Mouse (Mus musculus): ENCODE measurements at regions not wholly inside any gene's neighbourhood (a gene's known extent, or its start where the extent isn't known, plus 50 kb on each side); places are given as distances from the start of the nearest gene placed in this dataset.

- Histone ChIP-seq H3K9me3 (ENCODE audit: control insufficient read depth, low read length) (no peaks in the 10 kb centered on the region), H3K4me3 (ENCODE audit: insufficient read depth in 1 of 2, low read depth in 2 of 2, low read length in 2 of 2) (no peak overlapping the region), H3K4me1 (replicated peaks; ENCODE audit: control insufficient read depth in 2 of 2, insufficient read depth in 2 of 2, low read length in 1 of 2) (no peaks in the 10 kb centered on the region), H3K9ac (replicated peaks) (no peak overlapping the region), H3K27me3 (ENCODE audit: control insufficient read depth, insufficient read depth, low read length) (no peaks in the 10 kb centered on the region), H3K27ac (no peak overlapping the region), H3K36me3 (replicated peaks; ENCODE audit: control insufficient read depth, insufficient read depth, low read depth) (no peaks in the 10 kb centered on the region), H3K4me2 (ENCODE audit: low read depth) (no peak overlapping the region)
- 60% methylated on average over 7 of the region's 7 CpGs for WGBS (ENCODE audit: insufficient replicate concordance)
- TF ChIP-seq EP300 (IDR thresholded peaks at IDR 0.05; ENCODE audit: low read depth) (no peak), CTCF (IDR thresholded peaks at IDR 0.05; ENCODE audit: low read depth) (no peak)
- ATAC-seq (ENCODE audit: insufficient read depth): no peak
- no peak for DNase-seq (ENCODE audit: low read depth in 3 of 3, low spot score in 3 of 3)
These were observed 54.0 kb upstream of the Spred2 start for GRCm38 (mm10) chr11:19870136-19870535.

DNA sequence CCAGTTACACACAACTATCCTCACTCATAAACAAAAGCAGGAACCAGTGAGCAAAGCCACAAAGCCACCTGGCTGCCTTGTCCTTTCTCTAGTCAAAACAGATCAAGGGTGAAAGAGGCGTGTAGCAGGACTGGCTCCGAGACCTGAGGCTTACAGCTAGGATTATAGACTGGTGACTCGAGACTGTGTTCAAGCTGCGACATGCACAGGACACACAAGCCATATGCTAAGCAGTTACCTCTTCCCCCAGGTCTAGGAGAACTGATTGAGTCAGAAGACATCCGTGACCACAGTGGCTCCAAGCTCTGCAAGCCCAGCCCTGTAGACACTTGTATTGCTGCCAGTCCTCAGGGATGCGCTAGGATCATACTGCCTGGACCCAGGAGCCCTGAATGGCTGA, 50.4 kb upstream of the Spred2 start:
- H3K27ac ChIP-seq: no peak overlapping the region
- H3K27me3 ChIP-seq (ENCODE audit: control insufficient read depth, insufficient read depth, low read length): no peaks in the 10 kb centered on the region
- H3K9ac ChIP-seq (replicated peaks): no peak overlapping the region
- H3K4me3 ChIP-seq (ENCODE audit: insufficient read depth in 1 of 2, low read depth in 2 of 2, low read length in 2 of 2): no peak overlapping the region
- H3K4me1 ChIP-seq (replicated peaks; ENCODE audit: control insufficient read depth in 2 of 2, insufficient read depth in 2 of 2, low read length in 1 of 2): no peaks in the 10 kb centered on the region
- no peaks in the 10 kb centered on the region for H3K9me3 ChIP-seq (ENCODE audit: control insufficient read depth, low read length)
- H3K4me2 ChIP-seq (ENCODE audit: low read depth): no peak overlapping the region
- TF ChIP-seq EP300 (IDR thresholded peaks at IDR 0.05; ENCODE audit: low read depth) (no peak), CTCF (IDR thresholded peaks at IDR 0.05; ENCODE audit: low read depth) (no peak)
- DNase-seq (ENCODE audit: low read depth in 3 of 3, low spot score in 3 of 3): no peak
- H3K36me3 ChIP-seq (replicated peaks; ENCODE audit: control insufficient read depth, insufficient read depth, low read depth): no peaks in the 10 kb centered on the region
- ATAC-seq (ENCODE audit: insufficient read depth): no peak
- WGBS (ENCODE audit: insufficient replicate concordance): 71% methylated on average over 6 of the region's 6 CpGs

Measured in liver, embryonic 14.5 days (tissue).